In the genomic region with DNA sequence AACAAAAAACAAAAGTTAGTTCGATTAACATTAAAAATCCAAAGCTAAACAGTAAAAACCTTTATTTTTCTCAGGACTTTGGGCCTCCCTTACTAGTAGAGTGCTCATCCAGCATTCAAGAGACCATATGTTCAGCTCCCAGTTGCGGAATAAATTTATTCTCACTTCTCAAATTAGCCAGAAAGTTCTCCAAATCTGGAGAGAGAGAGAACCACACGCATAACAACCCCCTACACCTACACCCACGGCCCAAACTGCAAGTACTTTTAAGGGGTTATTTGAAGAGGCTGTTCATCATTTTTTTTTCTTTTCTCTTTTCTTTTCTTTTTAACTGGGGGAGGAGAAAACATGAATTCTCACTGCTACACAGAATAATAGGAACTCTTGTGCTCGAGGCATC, we compare ENCODE assay signal across 27 mouse cellular contexts. TPM values are rescaled to one million over a fixed set of nuclear protein-coding genes. Genes with fewer than 3 reads are reported as not detected.
DNase-seq lines count a peak whose midpoint lies in the region; ATAC-seq lines count a peak whose summit lies in the region.
"Had no signal": no experiment of that assay in that cellular context is flagged by ENCODE, and none has a peak within 500 bp of the region (broad histone marks: within the 10 kb centered on the region; RNA-seq: fewer than 3 reads in every experiment).

No protein-coding gene starts in this region.

- no peak overlapping the region for H3K9ac ChIP-seq in forebrain, embryonic 12.5 days
- H3K9ac ChIP-seq: forebrain, postnatal 0 days; heart, embryonic 15.5 days; hindbrain, embryonic 13.5 days; limb, embryonic 12.5 days; liver, embryonic 12.5 days; midbrain, embryonic 13.5 days; neural tube, embryonic 13.5 days had no signal

- no peaks in the 10 kb centered on the region for H3K27me3 ChIP-seq in forebrain, embryonic 12.5 days
- H3K27me3 ChIP-seq: heart, embryonic 15.5 days; hindbrain, embryonic 13.5 days; limb, embryonic 12.5 days; liver, embryonic 12.5 days; megakaryocyte, embryonic 14.5 days; midbrain, embryonic 13.5 days; neural tube, embryonic 13.5 days had no signal

- WGBS in forebrain, embryonic 12.5 days: 88% methylated on average over 5 of the region's 5 CpGs

- no peaks in the 10 kb centered on the region for H3K9me3 ChIP-seq in forebrain, embryonic 12.5 days
- H3K9me3 ChIP-seq: embryonic facial prominence, embryonic 10.5 days; heart, embryonic 15.5 days; hindbrain, embryonic 13.5 days; limb, embryonic 12.5 days; liver, embryonic 12.5 days; megakaryocyte, embryonic 14.5 days; midbrain, embryonic 13.5 days; neural tube, embryonic 13.5 days had no signal

- H3K36me3 ChIP-seq in forebrain, embryonic 12.5 days (replicated peaks): peaks cover 15% of the 10 kb centered on the region; the same call in 1 of the 2 replicates

- no peaks in the 10 kb centered on the region for H3K4me1 ChIP-seq in forebrain, embryonic 12.5 days
- H3K4me1 ChIP-seq: embryonic facial prominence, embryonic 10.5 days; heart, embryonic 15.5 days; hindbrain, embryonic 13.5 days; limb, embryonic 12.5 days; liver, embryonic 12.5 days; megakaryocyte, embryonic 14.5 days; midbrain, embryonic 13.5 days; neural tube, embryonic 13.5 days had no signal

- H3K27ac ChIP-seq in forebrain, embryonic 12.5 days: no peak overlapping the region
- H3K27ac ChIP-seq: embryonic facial prominence, embryonic 10.5 days; heart, embryonic 15.5 days; hindbrain, embryonic 13.5 days; kidney, postnatal 0 days; limb, embryonic 12.5 days; liver, embryonic 12.5 days; midbrain, embryonic 13.5 days; neural tube, embryonic 13.5 days had no signal

- H3K4me3 ChIP-seq in forebrain, embryonic 12.5 days (replicated peaks): no peak overlapping the region
- H3K4me3 ChIP-seq: embryonic facial prominence, embryonic 10.5 days; heart, embryonic 15.5 days; hindbrain, embryonic 13.5 days; limb, embryonic 12.5 days; liver, embryonic 12.5 days; megakaryocyte, embryonic 14.5 days; midbrain, embryonic 13.5 days; neural tube, embryonic 13.5 days had no signal

- ATAC-seq in forebrain, embryonic 12.5 days (ENCODE audit: low FRiP score): no peak
- ATAC-seq: forebrain, postnatal 0 days; liver, embryonic 12.5 days; midbrain, embryonic 13.5 days had no signal

- intact Hi-C loops in left cerebral cortex, postnatal 36 days (cut with DNase I): no loop called here

- DNase-seq in layer of hippocampus, adult 11-12 months (ENCODE audit: low spot score): peak; percentile 59
- DNase-seq in layer of hippocampus, postnatal 10 days (ENCODE audit: low spot score in 2 of 2): no peak
- DNase-seq in brain, adult 2 months (ENCODE audit: low read depth, low spot score): peak; percentile 91
- DNase-seq in layer of hippocampus, adult 9-11 months: peak; percentile 75
- DNase-seq in left cerebral cortex, postnatal 36 days (ENCODE audit: low spot score in 2 of 2): peak; percentile 52 to 55
- no peak for DNase-seq in thymus, postnatal 0 days (ENCODE audit: low spot score)
- no peak for DNase-seq in T-cell, adult 2 months (ENCODE audit: low spot score)
- DNase-seq: adrenal gland, postnatal 36 days; cerebellum, adult 11 months; cerebellum, adult 9-11 months; forebrain, postnatal 0 days; heart, postnatal 36 days; kidney, adult 2 months; lung, adult 2 months; lung, postnatal 14 days; retina, postnatal 1 day; thymus, postnatal 25 days had no signal

- no peak overlapping the region for H3K4me2 ChIP-seq in forebrain, embryonic 12.5 days
- H3K4me2 ChIP-seq: heart, embryonic 15.5 days; hindbrain, embryonic 13.5 days; limb, embryonic 12.5 days; liver, embryonic 12.5 days; midbrain, embryonic 13.5 days; neural tube, embryonic 13.5 days had no signal

RNA-seq across cellular contexts. Expression of a gene that starts 23.4 kb away (rescaled TPM):
- 10 to 100 TPM; 27.4 to 29.8 TPM for total RNA-seq in layer of hippocampus, postnatal 10 days (2021)
- 10 to 100 TPM; 74.7 to 77.6 TPM for total RNA-seq in left cerebral cortex, postnatal 36 days (2021)
- 6.9 TPM in 2 replicates for polyA plus RNA-seq in forebrain, embryonic 12.5 days (2016; fragmentation: Nextera tagmentation; extraction: Ambion mirVana)
- polyA plus RNA-seq in thymus, postnatal 0 days (2015; fragmentation: Nextera tagmentation; extraction: Ambion mirVana): 8.3 and 8.5 TPM in 2 replicates

Comparison
In these comparisons a context has a peak if more than half of its experiments do, and no peak if none do; other contexts are left out.
1. DNase-seq: peak in layer of hippocampus, adult 11-12 months (single experiment), brain, adult 2 months (single experiment), layer of hippocampus, adult 9-11 months (single experiment) and left cerebral cortex, postnatal 36 days (2 of 2); none in layer of hippocampus, postnatal 10 days (0 of 2), thymus, postnatal 0 days (single experiment) and T-cell, adult 2 months (single experiment).